In genomic region chr9:63535042-63535441, GRCm38 (mm10) we compare ENCODE assay signal across 13 mouse cellular contexts.
DNase-seq lines count a peak whose midpoint lies in the region; ATAC-seq and TF ChIP-seq lines count a peak whose summit lies in the region.
"Had no signal": no experiment of that assay in that cellular context is flagged by ENCODE, and none has a peak within 500 bp of the region (broad histone marks: within the 10 kb centered on the region; RNA-seq: fewer than 3 reads in every experiment).

No protein-coding gene starts in this region.

- H3K79me2 ChIP-seq in liver, adult 2 months (ENCODE audit: control insufficient read depth, insufficient read depth, low read length): no peaks in the 10 kb centered on the region

- no peak overlapping the region for H3K4me3 ChIP-seq in liver, adult 2 months (ENCODE audit: insufficient read depth, low read depth, low read length)
- no peak overlapping the region for H3K4me3 ChIP-seq in liver, embryonic 11.5 days (ENCODE audit: low read depth, low read length)
- no peak overlapping the region for H3K4me3 ChIP-seq in forebrain, embryonic 12.5 days (replicated peaks)
- no peak overlapping the region for H3K4me3 ChIP-seq in intestine, embryonic 15.5 days (replicated peaks)
- H3K4me3 ChIP-seq: limb, embryonic 15.5 days; megakaryocyte, embryonic 14.5 days had no signal

- H3K4me2 ChIP-seq in liver, embryonic 11.5 days: no peak overlapping the region
- no peak overlapping the region for H3K4me2 ChIP-seq in forebrain, embryonic 12.5 days
- H3K4me2 ChIP-seq in intestine, embryonic 15.5 days (replicated peaks): no peak overlapping the region
- H3K4me2 ChIP-seq: limb, embryonic 15.5 days had no signal

- H3K9ac ChIP-seq in liver, adult 2 months (ENCODE audit: low read depth, low read length): no peak overlapping the region
- no peak overlapping the region for H3K9ac ChIP-seq in liver, embryonic 11.5 days (ENCODE audit: low read depth, low read length)
- no peak overlapping the region for H3K9ac ChIP-seq in forebrain, embryonic 12.5 days
- H3K9ac ChIP-seq in intestine, embryonic 15.5 days: no peak overlapping the region
- H3K9ac ChIP-seq: limb, embryonic 15.5 days had no signal

- no peaks in the 10 kb centered on the region for H3K27me3 ChIP-seq in liver, adult 2 months (ENCODE audit: control insufficient read depth, insufficient read depth, low read length)
- H3K27me3 ChIP-seq in liver, embryonic 11.5 days (replicated peaks; ENCODE audit: control insufficient read depth, insufficient read depth, low read length): 0 out of 2 replicates have a peak, but pooled peaks cover 3% of the 10 kb centered on the region
- H3K27me3 ChIP-seq in forebrain, embryonic 12.5 days: peaks cover 50% of the 10 kb centered on the region
- H3K27me3 ChIP-seq in intestine, embryonic 15.5 days (replicated peaks): no peaks in the 10 kb centered on the region

- TF ChIP-seq CTCF in liver, adult 2 months (IDR thresholded peaks at IDR 0.05; ENCODE audit: low read depth, low read length): no peak

- H3K4me1 ChIP-seq in liver, adult 2 months (ENCODE audit: control insufficient read depth, insufficient read depth, low read length): peaks cover 16% of the 10 kb centered on the region; the same call in 1 of the 2 replicates
- H3K4me1 ChIP-seq in liver, embryonic 11.5 days (replicated peaks; ENCODE audit: control insufficient read depth, insufficient read depth, low read length): no peaks in the 10 kb centered on the region; the same call in 1 of the 2 replicates
- peaks cover 33% of the 10 kb centered on the region for H3K4me1 ChIP-seq in forebrain, embryonic 12.5 days
- no peaks in the 10 kb centered on the region for H3K4me1 ChIP-seq in intestine, embryonic 15.5 days (replicated peaks)

- TF ChIP-seq POLR2A in liver, adult 2 months (IDR thresholded peaks at IDR 0.05; ENCODE audit: extremely low read depth, insufficient read depth, low read length): no peak

- no peaks in the 10 kb centered on the region for H3K36me3 ChIP-seq in liver, adult 2 months (ENCODE audit: control insufficient read depth, insufficient read depth, low read length)
- no peaks in the 10 kb centered on the region for H3K36me3 ChIP-seq in liver, embryonic 11.5 days (ENCODE audit: control insufficient read depth, insufficient read depth, low read length)
- no peaks in the 10 kb centered on the region for H3K36me3 ChIP-seq in forebrain, embryonic 12.5 days (replicated peaks)
- H3K36me3 ChIP-seq in intestine, embryonic 15.5 days: no peaks in the 10 kb centered on the region
- H3K36me3 ChIP-seq: limb, embryonic 15.5 days had no signal

- H3K9me3 ChIP-seq in liver, embryonic 11.5 days (ENCODE audit: control insufficient read depth, low read length): no peaks in the 10 kb centered on the region
- no peaks in the 10 kb centered on the region for H3K9me3 ChIP-seq in forebrain, embryonic 12.5 days
- H3K9me3 ChIP-seq in intestine, embryonic 15.5 days: no peaks in the 10 kb centered on the region
- H3K9me3 ChIP-seq: limb, embryonic 15.5 days had no signal

- DNase-seq in liver, adult 2 months (ENCODE audit: extremely low read depth, low read depth, low spot score): peak; percentile 98
- DNase-seq in liver, embryonic 11.5 days (ENCODE audit: low spot score): no peak
- DNase-seq in layer of hippocampus, postnatal 36 days: peak; percentile 25 to 31
- DNase-seq in retina, postnatal 1 day: peak; percentile 73
- DNase-seq in adrenal gland, postnatal 10 days: no peak
- no peak for DNase-seq in gastrocnemius, postnatal 10 days
- DNase-seq: kidney, adult 18-20 months; spleen, adult 18-20 months had no signal

- 20% methylated on average over 6 of the region's 6 CpGs for WGBS in liver, adult 2 months
- WGBS in liver, embryonic 11.5 days: 78% methylated on average over 6 of the region's 6 CpGs
- 14% methylated on average over 6 of the region's 6 CpGs for WGBS in forebrain, embryonic 12.5 days
- WGBS in intestine, embryonic 15.5 days: 86% methylated on average over 6 of the region's 6 CpGs

- peak overlapping the region; percentile 76 for H3K27ac ChIP-seq in liver, adult 2 months (replicated peaks; ENCODE audit: insufficient read depth, low read depth, low read length)
- H3K27ac ChIP-seq in liver, embryonic 11.5 days (ENCODE audit: low read depth, low read length): no peak overlapping the region
- H3K27ac ChIP-seq in forebrain, embryonic 12.5 days: peak overlapping the region; percentile 22; the same call in 1 of the 2 replicates
- no peak overlapping the region for H3K27ac ChIP-seq in intestine, embryonic 15.5 days
- H3K27ac ChIP-seq: limb, embryonic 15.5 days had no signal

- ATAC-seq in liver, embryonic 11.5 days (replicated peaks; ENCODE audit: low FRiP score): no peak
- ATAC-seq in forebrain, embryonic 12.5 days (ENCODE audit: low FRiP score): peak; percentile 53; the same call in 1 of the 2 replicates
- no peak for ATAC-seq in intestine, embryonic 15.5 days
- ATAC-seq: activated CD4-positive, CD25-positive, alpha-beta regulatory T cell, adult 4 months had no signal

Comparison
In these comparisons a context has a peak if more than half of its experiments do, and no peak if none do; other contexts are left out.
1. DNase-seq: peak in liver, adult 2 months (single experiment), layer of hippocampus, postnatal 36 days (2 of 2) and retina, postnatal 1 day (single experiment); none in liver, embryonic 11.5 days (single experiment), adrenal gland, postnatal 10 days (single experiment) and gastrocnemius, postnatal 10 days (single experiment).
2. H3K27ac ChIP-seq: peak in liver, adult 2 months (single experiment) and forebrain, embryonic 12.5 days (single experiment); none in liver, embryonic 11.5 days (single experiment) and intestine, embryonic 15.5 days (single experiment).